Mouse (Mus musculus) urinary bladder, postnatal 4 days (tissue): ENCODE data around the gene Iqsec1.

ENCODE experiments used
- DNase-seq, 2 experiments: peaks; one replicate each; pipeline ENCODE4 v3.0.0; 2021 to 2022; ENCODE audit warnings: low spot score in 2 of 2

Iqsec1 gene

GRCm38 (mm10) chr6:90620791-90621583 is 367.5 kb downstream of the Iqsec1 start:
- no peak for DNase-seq

- no peak for DNase-seq
These were observed 368.5 kb downstream of the Iqsec1 start for GRCm38 (mm10) chr6:90619936-90620335.

- DNase-seq = peak in 1 of 2 experiments; percentile 38
These were observed 369.5 kb downstream of the Iqsec1 start for GRCm38 (mm10) chr6:90618821-90619636.

- DNase-seq = no peak
These were observed 370.2 kb downstream of the Iqsec1 start for GRCm38 (mm10) chr6:90618274-90618673.

- no peak for DNase-seq
These were observed 372.0 kb downstream of the Iqsec1 start for GRCm38 (mm10) chr6:90616481-90616880.

- DNase-seq = no peak
These were observed 372.5 kb downstream of the Iqsec1 start for GRCm38 (mm10) chr6:90615991-90616390.

- no peak for DNase-seq
These were observed 373.1 kb downstream of the Iqsec1 start for GRCm38 (mm10) chr6:90615362-90615761.

GRCm38 (mm10) chr6:90613277-90613676 is 375.2 kb downstream of the Iqsec1 start:
- DNase-seq = no peak

GRCm38 (mm10) chr6:90610248-90610647 is 378.2 kb downstream of the Iqsec1 start:
- DNase-seq = no peak

- DNase-seq = peak in 1 of 2 experiments; percentile 48
These were observed 380.3 kb downstream of the Iqsec1 start for GRCm38 (mm10) chr6:90608186-90608585.

- no peak for DNase-seq
These were observed 381.3 kb downstream of the Iqsec1 start for GRCm38 (mm10) chr6:90607196-90607595.

GRCm38 (mm10) chr6:90606538-90606937 is 381.9 kb downstream of the Iqsec1 start:
- DNase-seq = no peak
